Mouse (Mus musculus): ENCODE measurements around the gene Fxyd5.

The Fxyd5 gene

GRCm38 (mm10) chr7:31042431-31042910, at the start of gene Fxyd5:
TSS of gene Fxyd5 (minus strand) at chr7:31042481.
- DNase-seq (ENCODE audit: low spot score in 2 of 2) = no peak

GRCm38 (mm10) chr7:31089721-31090120, 47.4 kb upstream of the Fxyd5 start:
- no peak for DNase-seq (ENCODE audit: low spot score in 2 of 2)

GRCm38 (mm10) chr7:31088206-31088605, 45.9 kb upstream of the Fxyd5 start:
- DNase-seq (ENCODE audit: low spot score in 2 of 2) = no peak

GRCm38 (mm10) chr7:31087262-31087661, 45.0 kb upstream of the Fxyd5 start:
- no peak for DNase-seq (ENCODE audit: low spot score in 2 of 2)

- DNase-seq (ENCODE audit: low spot score in 2 of 2) = no peak
Observed at GRCm38 (mm10) chr7:31086175-31086755, 44.0 kb upstream of the Fxyd5 start.

GRCm38 (mm10) chr7:31085171-31085570, 42.9 kb upstream of the Fxyd5 start:
- DNase-seq (ENCODE audit: low spot score in 2 of 2) = no peak

- no peak for DNase-seq (ENCODE audit: low spot score in 2 of 2)
Observed at GRCm38 (mm10) chr7:31084140-31084539, 41.9 kb upstream of the Fxyd5 start.

GRCm38 (mm10) chr7:31082831-31083588, 40.7 kb upstream of the Fxyd5 start:
- peak in 1 of 2 experiments; percentile 46 for DNase-seq (ENCODE audit: low spot score in 2 of 2)

GRCm38 (mm10) chr7:31082106-31082505, 39.8 kb upstream of the Fxyd5 start:
- no peak for DNase-seq (ENCODE audit: low spot score in 2 of 2)

- DNase-seq (ENCODE audit: low spot score in 2 of 2) = no peak
Observed at GRCm38 (mm10) chr7:31081106-31081505, 38.8 kb upstream of the Fxyd5 start.

GRCm38 (mm10) chr7:31080611-31081010, 38.3 kb upstream of the Fxyd5 start:
- no peak for DNase-seq (ENCODE audit: low spot score in 2 of 2)

GRCm38 (mm10) chr7:31079670-31080069, 37.4 kb upstream of the Fxyd5 start:
- DNase-seq (ENCODE audit: low spot score in 2 of 2) = no peak

- DNase-seq (ENCODE audit: low spot score in 2 of 2) = peak in 1 of 2 experiments; percentile 45
Observed at GRCm38 (mm10) chr7:31077885-31078445, 35.7 kb upstream of the Fxyd5 start.

GRCm38 (mm10) chr7:31077470-31077869, 35.2 kb upstream of the Fxyd5 start:
- DNase-seq (ENCODE audit: low spot score in 2 of 2) = peak in 1 of 2 experiments; percentile 32

GRCm38 (mm10) chr7:31076492-31076891, 34.2 kb upstream of the Fxyd5 start, which contains the start of gene Fxyd3:
TSS of gene Fxyd3 (minus strand) at chr7:31076704.
- no peak for DNase-seq (ENCODE audit: low spot score in 2 of 2)

- no peak for DNase-seq (ENCODE audit: low spot score in 2 of 2)
Observed at GRCm38 (mm10) chr7:31074713-31075069, 32.4 kb upstream of the Fxyd5 start.

- DNase-seq (ENCODE audit: low spot score in 2 of 2) = no peak
Observed at GRCm38 (mm10) chr7:31074061-31074712, 31.9 kb upstream of the Fxyd5 start.

- DNase-seq (ENCODE audit: low spot score in 2 of 2) = no peak
Observed at GRCm38 (mm10) chr7:31073546-31073945, 31.3 kb upstream of the Fxyd5 start.

GRCm38 (mm10) chr7:31072326-31072725, 30.0 kb upstream of the Fxyd5 start:
- no peak for DNase-seq (ENCODE audit: low spot score in 2 of 2)

- no peak for DNase-seq (ENCODE audit: low spot score in 2 of 2)
Observed at GRCm38 (mm10) chr7:31070324-31070723, 28.0 kb upstream of the Fxyd5 start.

- no peak for DNase-seq (ENCODE audit: low spot score in 2 of 2)
Observed at GRCm38 (mm10) chr7:31069491-31069890, 27.2 kb upstream of the Fxyd5 start.

- DNase-seq (ENCODE audit: low spot score in 2 of 2) = no peak
Observed at GRCm38 (mm10) chr7:31067836-31068235, 25.6 kb upstream of the Fxyd5 start.
